Mouse (Mus musculus) erythroblast, embryonic 14.5 days (primary cell): ENCODE results near the gene Hist1h2bh.

Experiments used
- GATA1 ChIP-seq: IDR thresholded peaks from 2 replicates; pipeline ENCODE4 v1.6.1; 2012; ENCODE audit warnings: low read length, inconsistent platforms, mixed read lengths
- TAL1 ChIP-seq: IDR thresholded peaks from 3 replicates; pipeline ENCODE4 v1.6.1; 2012; ENCODE audit warnings: low read length, inconsistent platforms, mixed read lengths

DNA sequence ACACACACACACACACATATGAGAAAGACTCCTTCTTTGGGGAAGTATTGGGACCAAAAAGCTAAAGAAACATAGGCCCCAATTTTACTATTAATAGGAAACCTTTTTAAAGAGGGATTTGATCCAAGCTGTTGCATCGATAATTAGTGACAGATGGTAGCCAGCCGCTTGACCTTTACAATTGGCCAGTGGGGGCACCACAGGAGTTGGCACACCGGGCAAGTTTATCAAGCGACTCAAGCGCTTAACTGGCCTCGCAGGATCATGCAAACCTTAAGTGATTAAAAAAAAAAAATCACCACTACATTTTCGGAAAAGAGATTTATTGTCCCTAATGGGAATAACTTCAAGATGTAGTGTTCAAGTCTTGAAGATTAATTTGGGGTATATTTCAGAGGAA, 49.4 kb upstream of the Hist1h2bh start:
- TF ChIP-seq TAL1 (no peak), GATA1 (no peak)
